Comparison of ENCODE assay signal across 24 mouse cellular contexts in the genomic region with DNA sequence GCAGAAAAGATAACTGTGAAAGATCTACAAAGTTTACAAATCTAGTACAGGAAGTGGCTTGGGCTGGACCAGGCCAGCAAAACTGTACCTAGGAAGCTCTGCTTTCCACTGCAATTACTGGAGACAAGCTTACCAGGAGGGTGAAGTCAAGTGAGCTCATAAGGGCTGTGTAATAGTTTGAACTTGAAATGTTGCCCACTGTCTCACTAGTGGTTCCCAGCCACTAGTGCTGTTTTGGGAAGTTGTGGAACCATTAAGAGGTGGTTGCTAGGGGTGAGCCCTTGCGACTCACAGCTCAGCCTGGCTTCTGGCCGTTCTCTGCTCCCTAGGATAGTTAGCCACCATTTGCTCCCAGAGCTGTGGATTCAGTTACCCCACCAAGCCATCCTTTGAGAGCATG.
DNase-seq lines count a peak whose midpoint lies in the region; ATAC-seq and TF ChIP-seq lines count a peak whose summit lies in the region.
"Had no signal": no experiment of that assay in that cellular context is flagged by ENCODE, and none has a peak within 500 bp of the region (broad histone marks: within the 10 kb centered on the region; RNA-seq: fewer than 3 reads in every experiment).

No protein-coding gene starts in this region.

- H3K9me3 ChIP-seq in lung, postnatal 0 days (ENCODE audit: low read length) = no peaks in the 10 kb centered on the region
- H3K9me3 ChIP-seq: embryonic facial prominence, embryonic 10.5 days; embryonic facial prominence, embryonic 12.5 days; forebrain, embryonic 13.5 days; forebrain, embryonic 15.5 days had no signal

- H3K4me1 ChIP-seq in lung, postnatal 0 days (ENCODE audit: insufficient read depth, low read depth, low read length) = no peaks in the 10 kb centered on the region
- H3K4me1 ChIP-seq in embryonic fibroblast, embryonic 13.5 days (ENCODE audit: control insufficient read depth, insufficient read depth, low read length) = no peaks in the 10 kb centered on the region
- H3K4me1 ChIP-seq: embryonic facial prominence, embryonic 10.5 days; embryonic facial prominence, embryonic 12.5 days had no signal

- no peak overlapping the region for H3K4me3 ChIP-seq in lung, postnatal 0 days (ENCODE audit: low read depth, low read length)
- no peak overlapping the region for H3K4me3 ChIP-seq in embryonic fibroblast, embryonic 13.5 days (ENCODE audit: insufficient read depth, low read length)
- H3K4me3 ChIP-seq: embryonic facial prominence, embryonic 10.5 days; embryonic facial prominence, embryonic 12.5 days; erythroblast, embryonic 14.5 days; forebrain, embryonic 13.5 days; forebrain, embryonic 15.5 days had no signal

- no peak for TF ChIP-seq EP300 in lung, postnatal 0 days (IDR thresholded peaks at IDR 0.05)

- WGBS in lung, postnatal 0 days = 73% methylated on average over 2 of the region's 2 CpGs

- H3K27me3 ChIP-seq in lung, postnatal 0 days (replicated peaks; ENCODE audit: insufficient read depth, low read length) = no peaks in the 10 kb centered on the region
- H3K27me3 ChIP-seq: embryonic facial prominence, embryonic 12.5 days; forebrain, embryonic 13.5 days; forebrain, embryonic 15.5 days; Patski had no signal

- H3K27ac ChIP-seq in lung, postnatal 0 days (ENCODE audit: low read length) = no peak overlapping the region
- peak overlapping the region; percentile 93 for H3K27ac ChIP-seq in embryonic fibroblast, embryonic 13.5 days (ENCODE audit: insufficient read depth, low read length)
- H3K27ac ChIP-seq: embryonic facial prominence, embryonic 10.5 days; embryonic facial prominence, embryonic 12.5 days; forebrain, embryonic 13.5 days; forebrain, embryonic 15.5 days had no signal

- H3K9ac ChIP-seq in lung, postnatal 0 days (replicated peaks; ENCODE audit: low read depth) = no peak overlapping the region
- H3K9ac ChIP-seq: embryonic facial prominence, embryonic 12.5 days; forebrain, embryonic 13.5 days; forebrain, embryonic 15.5 days; forebrain, postnatal 0 days had no signal

- DNase-seq in lung, postnatal 0 days (ENCODE audit: low spot score) = peak; percentile 25
- DNase-seq in lung, postnatal 25 days (ENCODE audit: low spot score) = no peak
- DNase-seq in frontal cortex, postnatal 14 days (ENCODE audit: low spot score in 2 of 2) = no peak
- DNase-seq in neural tube, embryonic 10.5 days (ENCODE audit: extremely low spot score, low spot score) = no peak
- no peak for DNase-seq in Muller cell, postnatal 12 days (ENCODE audit: inconsistent ontology term)
- DNase-seq: adrenal gland, adult 8-10 months; adrenal gland, postnatal 14 days; adrenal gland, postnatal 36 days; cerebellum, adult 11-12 months; cerebellum, adult 8-10 months; cerebellum, adult 9-11 months; cerebellum, postnatal 14 days; cerebellum, postnatal 36 days; forebrain, postnatal 0 days had no signal

- no peak for TF ChIP-seq POLR2A in embryonic fibroblast, embryonic 13.5 days (IDR thresholded peaks at IDR 0.05; ENCODE audit: low read depth, low read length)

- no peaks in the 10 kb centered on the region for H3K36me3 ChIP-seq in lung, postnatal 0 days (ENCODE audit: insufficient read depth, low read length)
- H3K36me3 ChIP-seq: embryonic facial prominence, embryonic 10.5 days; embryonic facial prominence, embryonic 12.5 days; forebrain, embryonic 15.5 days had no signal

- no peak overlapping the region for H3K4me2 ChIP-seq in lung, postnatal 0 days (replicated peaks; ENCODE audit: low read depth, low read length)
- H3K4me2 ChIP-seq: embryonic facial prominence, embryonic 12.5 days; forebrain, embryonic 13.5 days; forebrain, embryonic 15.5 days had no signal

- no peak for TF ChIP-seq CTCF in lung, postnatal 0 days (IDR thresholded peaks at IDR 0.05)
- TF ChIP-seq CTCF in embryonic fibroblast, embryonic 13.5 days (IDR thresholded peaks at IDR 0.05; ENCODE audit: borderline replicate concordance, insufficient read depth, low read length) = no peak

- ATAC-seq in lung, postnatal 0 days = peak; percentile 32; the same call in 1 of the 2 replicates
- ATAC-seq in granulocyte monocyte progenitor cell, adult 5-6 weeks (replicated peaks; ENCODE audit: poor library complexity, severe bottlenecking) = peak; percentile 59
- peak; percentile 41 for ATAC-seq in megakaryocyte progenitor cell, adult 5-6 weeks (replicated peaks; ENCODE audit: poor library complexity)
- ATAC-seq: activated CD4-positive, CD25-positive, alpha-beta regulatory T cell, adult 4 months; forebrain, embryonic 13.5 days; forebrain, embryonic 15.5 days; forebrain, postnatal 0 days; Patski had no signal
